Mouse (Mus musculus) liver, postnatal 0 days (tissue): ENCODE results near the gene Bcar3. TPM values are rescaled to one million over a fixed set of nuclear protein-coding genes. Genes with fewer than 3 reads are reported as not detected.

Source experiments
- ATAC-seq: fragments of 200-750 bp; cut with Nextera tagmentation; 2 replicates; pipeline ENCODE4 v1.8.0; 2017; ENCODE audit warnings: mild to moderate bottlenecking, moderate library complexity
- DNase-seq: peaks from one replicate; pipeline ENCODE4 v3.0.0-alpha.2; 2016
- H3K27ac ChIP-seq: fragments of 300-500 bp; sonication (generic); 2 replicates; pipeline ENCODE4 v1.5.1; 2014; ENCODE audit warnings: antibody characterized with exemption, moderate library complexity, mild to moderate bottlenecking, low read depth
- H3K27me3 ChIP-seq: fragments of 300-500 bp; sonication (generic); 2 replicates; pipeline ENCODE4 v1.6.1; 2014; ENCODE audit warnings: low read length, control low read depth, mixed read lengths; ENCODE audit not compliant: insufficient read depth
- H3K36me3 ChIP-seq: fragments of 300-500 bp; sonication (generic); replicated peaks from 2 replicates; pipeline ENCODE4 v1.6.1; 2014; ENCODE audit warnings: mild to moderate bottlenecking, control low read depth, low read length, moderate library complexity, mixed read lengths; ENCODE audit not compliant: insufficient read depth
- H3K4me1 ChIP-seq: fragments of 300-500 bp; sonication (generic); 2 replicates; pipeline ENCODE4 v1.6.1; 2014; ENCODE audit warnings: antibody characterized with exemption, mild to moderate bottlenecking, control low read depth; ENCODE audit not compliant: insufficient read depth
- H3K4me2 ChIP-seq: fragments of 300-500 bp; sonication (generic); 2 replicates; pipeline ENCODE4 v1.6.1; 2014; ENCODE audit warnings: low read depth, mild to moderate bottlenecking, low read length, moderate library complexity, mixed read lengths
- H3K4me3 ChIP-seq: fragments of 300-500 bp; sonication (generic); 2 replicates; pipeline ENCODE4 v1.5.1; 2014; ENCODE audit warnings: low read depth, low read length
- H3K9ac ChIP-seq: fragments of 300-500 bp; sonication (generic); replicated peaks from 2 replicates; pipeline ENCODE4 v1.6.1; 2014; ENCODE audit warnings: mild to moderate bottlenecking, moderate library complexity
- H3K9me3 ChIP-seq: fragments of 300-500 bp; sonication (generic); 2 replicates; pipeline ENCODE4 v1.6.1; 2016; ENCODE audit warnings: mild to moderate bottlenecking, control low read depth, low read length, mixed read lengths
- CTCF ChIP-seq: sonication (generic); IDR thresholded peaks from 2 replicates; pipeline ENCODE4 v1.5.1; 2016; ENCODE audit warnings: antibody characterized with exemption, low read depth
- EP300 ChIP-seq: IDR thresholded peaks from 2 replicates; pipeline ENCODE4 v1.6.1; 2016; ENCODE audit warnings: antibody characterized with exemption, low read depth, mild to moderate bottlenecking
- WGBS: fragments of 180-500 bp; shearing (Covaris S2); extraction: QIAGEN DNeasy Blood & Tissue Kit; methylation state at CpG from one replicate; pipeline ENCODE4 v1.1.7; 2014; ENCODE audit not compliant: insufficient replicate concordance; 5-methylcytosine and 5-hydroxymethylcytosine counted together
- polyA plus RNA-seq: library from polyadenylated mRNA; unstranded; fragments of >200 nt; fragmentation: Nextera tagmentation; extraction: Ambion mirVana; gene quantifications from 2 replicates; pipeline ENCODE4 v1.2.1, GENCODE M21; 2015

Bcar3 gene
- polyA plus RNA-seq, 1 experiment from 2014 or later, result 11.2 TPM

DNA sequence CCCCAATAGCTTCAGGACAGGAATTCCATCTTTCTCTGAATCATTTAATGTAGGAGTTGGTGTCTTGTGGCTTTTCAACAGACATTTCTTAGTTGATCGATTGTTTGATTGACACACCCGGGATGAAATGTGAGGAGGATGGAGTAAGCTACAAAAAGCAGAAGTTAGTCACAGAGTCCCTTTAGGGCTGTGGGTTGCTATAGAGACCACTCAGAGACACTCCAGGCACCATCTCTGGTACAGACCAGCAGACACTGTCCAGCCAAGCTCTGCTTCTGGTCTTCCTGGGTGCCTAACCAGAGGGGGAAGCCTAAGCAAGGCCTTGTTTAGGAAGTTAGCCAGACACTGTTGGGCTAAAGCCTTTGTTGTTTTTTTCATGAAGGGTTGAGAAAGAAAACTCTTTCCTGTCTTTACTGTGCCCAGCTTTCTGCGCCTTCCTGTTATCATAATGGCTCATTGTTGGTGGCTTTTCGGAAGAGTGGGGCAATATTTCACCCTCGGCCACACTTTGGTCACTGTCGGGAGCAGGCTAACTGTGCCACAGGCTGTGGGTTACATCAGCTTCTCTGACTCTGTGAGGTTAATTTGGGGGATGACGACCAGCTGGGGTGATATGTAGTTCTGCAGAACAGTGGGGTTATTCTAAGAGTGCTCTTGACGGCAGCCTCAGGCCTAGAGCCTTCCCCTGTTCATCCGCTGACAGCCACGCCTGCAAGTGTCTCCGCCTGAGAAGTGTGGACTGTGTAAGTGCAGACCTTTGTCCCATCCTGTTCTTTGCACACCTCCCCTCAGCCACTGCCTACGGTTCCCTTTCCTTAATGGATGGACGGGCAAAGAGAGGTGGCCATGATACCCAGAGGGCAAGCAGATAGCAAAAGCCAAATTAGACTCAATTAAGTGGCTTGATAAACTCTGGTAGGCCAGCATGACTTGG is 46.5 kb downstream of the Bcar3 start:
- DNase-seq (no peak), ATAC-seq (peak; percentile 27; the same call in 1 of the 2 replicates)
- H3K36me3 ChIP-seq, result no peaks in the 10 kb centered on the region
- H3K9me3 ChIP-seq, result no peaks in the 10 kb centered on the region
- H3K27me3 ChIP-seq, result no peaks in the 10 kb centered on the region
- no peak overlapping the region for H3K4me2 ChIP-seq
- H3K4me3 ChIP-seq, result no peak overlapping the region
- 47% methylated on average over 13 of the region's 13 CpGs for WGBS
- no peaks in the 10 kb centered on the region for H3K4me1 ChIP-seq
- no peak overlapping the region for H3K9ac ChIP-seq
- TF ChIP-seq CTCF, result no peak
- no peak for TF ChIP-seq EP300
- H3K27ac ChIP-seq, result no peak overlapping the region

DNA sequence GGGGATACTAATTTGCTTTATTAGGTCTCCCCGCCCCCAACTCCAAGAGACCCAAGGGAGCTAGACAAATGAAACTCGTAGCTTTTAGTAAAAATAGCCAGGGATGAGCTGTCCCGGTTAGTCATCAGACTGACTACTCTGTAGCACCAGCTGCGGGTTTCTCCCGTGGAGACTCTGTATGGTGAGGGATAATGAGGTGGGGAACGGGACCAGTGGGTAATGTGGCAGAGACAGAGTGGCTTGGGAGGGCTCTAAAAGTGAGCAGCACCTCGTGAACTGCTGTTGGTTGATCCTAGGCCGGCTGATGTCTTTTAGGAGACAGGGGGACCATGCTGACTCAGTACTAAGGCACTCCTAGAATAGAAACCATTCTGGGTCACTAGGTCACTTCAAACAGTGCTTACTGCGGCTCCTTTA is 49.5 kb downstream of the Bcar3 start:
- WGBS, result 66% methylated on average over 9 of the region's 9 CpGs
- no peak for DNase-seq
- no peaks in the 10 kb centered on the region for H3K27me3 ChIP-seq

DNA sequence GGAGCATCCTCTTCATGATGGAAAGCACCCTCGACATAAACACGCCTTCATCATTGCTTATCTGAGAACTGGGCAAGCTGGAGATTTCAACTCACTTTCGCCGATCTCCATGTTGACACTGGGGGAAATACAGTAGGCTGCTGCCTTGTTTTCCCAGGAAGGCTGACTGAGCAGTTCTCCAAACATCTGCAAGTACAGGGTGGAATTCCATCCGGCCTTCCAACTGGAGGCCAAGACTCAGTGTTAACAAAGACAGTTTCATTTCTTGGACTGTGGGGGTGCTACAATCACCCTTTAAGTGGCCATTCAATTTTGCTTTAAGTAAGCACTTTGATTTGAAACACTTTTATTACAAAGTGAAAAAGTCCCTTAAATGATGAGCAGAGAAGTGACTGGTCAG is 50.4 kb downstream of the Bcar3 start:
- Histone ChIP-seq H3K36me3 (no peaks in the 10 kb centered on the region), H3K4me2 (no peak overlapping the region), H3K9me3 (no peaks in the 10 kb centered on the region), H3K9ac (no peak overlapping the region), H3K27me3 (no peaks in the 10 kb centered on the region), H3K4me3 (no peak overlapping the region), H3K4me1 (no peaks in the 10 kb centered on the region), H3K27ac (no peak overlapping the region)
- no peak for TF ChIP-seq CTCF
- TF ChIP-seq EP300, result no peak
- ATAC-seq (no peak), DNase-seq (no peak)
- 69% methylated on average over 5 of the region's 5 CpGs for WGBS

More for the DNA sequence above, 49.5 kb downstream of the Bcar3 start:
- Histone ChIP-seq H3K27ac (no peak overlapping the region), H3K4me1 (no peaks in the 10 kb centered on the region), H3K9me3 (no peaks in the 10 kb centered on the region), H3K36me3 (no peaks in the 10 kb centered on the region), H3K4me2 (no peak overlapping the region), H3K9ac (no peak overlapping the region), H3K4me3 (no peak overlapping the region)
- no peak for ATAC-seq
- TF ChIP-seq CTCF (no peak), EP300 (no peak)

DNA sequence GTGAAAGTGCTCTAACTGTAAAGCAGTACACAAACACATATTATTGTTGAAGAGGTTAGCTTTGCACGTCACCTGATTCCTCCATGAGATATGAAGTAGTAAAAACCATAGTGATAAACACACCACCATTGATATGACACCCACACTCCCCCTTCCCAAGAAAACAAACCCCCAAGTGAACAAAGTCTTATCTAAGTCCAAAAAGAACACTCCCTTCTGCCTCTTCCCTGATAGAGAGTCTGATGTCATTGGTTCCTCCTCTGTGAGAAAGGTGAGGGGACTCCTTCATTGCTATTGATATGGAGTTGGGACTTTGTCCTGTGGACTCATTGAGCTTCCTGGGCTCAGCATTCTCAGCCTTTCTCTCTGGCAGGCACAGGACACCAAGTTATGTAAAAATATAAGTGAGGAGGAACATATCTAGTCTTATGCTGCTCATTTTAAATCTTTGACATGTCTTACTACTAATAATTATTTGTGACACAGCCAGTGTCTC is 52.1 kb downstream of the Bcar3 start:
- no peak for ATAC-seq
- no peak overlapping the region for H3K27ac ChIP-seq
- no peaks in the 10 kb centered on the region for H3K27me3 ChIP-seq
- 60% methylated on average over 1 of the region's 1 CpGs for WGBS
- DNase-seq, result no peak
- no peak overlapping the region for H3K4me3 ChIP-seq
- TF ChIP-seq CTCF (no peak), EP300 (no peak)
- no peaks in the 10 kb centered on the region for H3K4me1 ChIP-seq
- no peak overlapping the region for H3K4me2 ChIP-seq
- H3K9ac ChIP-seq, result no peak overlapping the region
- H3K9me3 ChIP-seq, result no peaks in the 10 kb centered on the region
- H3K36me3 ChIP-seq, result no peaks in the 10 kb centered on the region

DNA sequence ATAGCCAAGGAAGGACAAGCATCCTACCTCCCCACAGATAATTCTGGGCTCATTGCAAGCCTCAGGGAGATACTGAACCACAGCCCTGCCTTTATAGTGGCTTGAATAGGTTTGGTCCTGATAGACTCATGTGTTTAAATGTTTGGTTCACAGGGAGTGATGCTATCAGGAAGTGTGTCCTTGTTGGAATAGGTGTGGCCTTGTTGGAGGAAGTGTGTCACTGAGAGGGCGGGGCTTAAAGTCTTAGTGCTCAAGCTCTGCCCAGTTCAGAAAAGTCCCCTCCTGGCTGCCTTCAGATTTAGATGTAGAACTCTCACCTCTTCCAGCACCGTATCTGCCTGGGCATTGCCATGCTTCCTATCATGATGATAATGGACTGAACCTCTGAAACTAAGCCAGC is 52.7 kb downstream of the Bcar3 start:
- Histone ChIP-seq H3K4me2 (no peak overlapping the region), H3K4me3 (no peak overlapping the region), H3K9me3 (no peaks in the 10 kb centered on the region), H3K27ac (no peak overlapping the region), H3K9ac (no peak overlapping the region), H3K4me1 (no peaks in the 10 kb centered on the region), H3K27me3 (no peaks in the 10 kb centered on the region), H3K36me3 (no peaks in the 10 kb centered on the region)
- WGBS, result 85% methylated on average over 2 of the region's 2 CpGs
- TF ChIP-seq EP300 (no peak), CTCF (no peak)
- DNase-seq, result no peak
- ATAC-seq, result no peak

DNA sequence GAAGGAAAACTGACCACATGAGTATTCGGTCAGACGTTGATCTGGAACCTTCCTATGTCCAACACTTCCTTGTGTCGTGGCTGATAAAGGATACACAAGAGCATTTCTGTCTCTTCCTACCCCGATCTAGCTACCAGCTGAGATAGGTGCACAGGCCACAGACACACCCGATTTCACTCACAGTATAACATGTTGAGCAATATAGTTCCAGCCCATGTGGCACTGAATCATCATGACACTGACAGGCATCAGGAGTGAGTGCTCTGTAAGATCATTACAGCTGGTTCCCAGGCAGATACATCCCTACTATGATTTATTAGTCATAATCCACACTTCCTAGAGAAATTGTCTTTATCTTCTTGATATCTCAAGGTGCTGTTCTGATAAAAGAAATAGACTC is 54.7 kb downstream of the Bcar3 start:
- no peak overlapping the region for H3K4me3 ChIP-seq
- H3K4me1 ChIP-seq, result no peaks in the 10 kb centered on the region
- TF ChIP-seq EP300 (no peak), CTCF (no peak)
- H3K36me3 ChIP-seq, result no peaks in the 10 kb centered on the region
- DNase-seq (no peak), ATAC-seq (peak; percentile 66; the same call in 1 of the 2 replicates)
- no peaks in the 10 kb centered on the region for H3K27me3 ChIP-seq
- H3K4me2 ChIP-seq, result no peak overlapping the region
- H3K9me3 ChIP-seq, result no peaks in the 10 kb centered on the region
- H3K9ac ChIP-seq, result no peak overlapping the region
- 65% methylated on average over 5 of the region's 5 CpGs for whole genome bisulfite sequencing
- no peak overlapping the region for H3K27ac ChIP-seq
